Mouse (Mus musculus) heart, adult 2 months (tissue): Measurements from ENCODE around the gene Pla2r1.

Experiments
- EP300 ChIP-seq: fragments of 200-500 bp; IDR thresholded peaks from 2 replicates; pipeline ENCODE4 v1.6.1; 2011; ENCODE audit warnings: low read depth, low read length, control low read depth; ENCODE audit not compliant: insufficient read depth
- POLR2A ChIP-seq: fragments of 200-500 bp; IDR thresholded peaks from 2 replicates; pipeline ENCODE4 v1.6.1; 2011; ENCODE audit warnings: mild to moderate bottlenecking, low read depth, low read length, control low read depth; ENCODE audit not compliant: insufficient read depth

GRCm38 (mm10) chr2:60401694-60402093, 151.4 kb downstream of the Pla2r1 start:
- TF ChIP-seq POLR2A (no peak), EP300 (no peak)
